30 mouse cellular contexts compared by ENCODE assay signal in genomic region chr16:49968291-49968870, GRCm38 (mm10).
DNase-seq lines count a peak whose midpoint lies in the region; ATAC-seq and TF ChIP-seq lines count a peak whose summit lies in the region.
"Had no signal": no experiment of that assay in that cellular context is flagged by ENCODE, and none has a peak within 500 bp of the region (broad histone marks: within the 10 kb centered on the region; RNA-seq: fewer than 3 reads in every experiment).

No protein-coding gene starts in this region.

- TF ChIP-seq CTCF in kidney, postnatal 0 days (IDR thresholded peaks at IDR 0.05; ENCODE audit: low read depth): no peak
- TF ChIP-seq CTCF in midbrain, postnatal 0 days (IDR thresholded peaks at IDR 0.05): no peak

- ATAC-seq in kidney, postnatal 0 days (replicated peaks; ENCODE audit: low FRiP score, low read depth): no peak
- no peak for ATAC-seq in midbrain, postnatal 0 days (ENCODE audit: low FRiP score)
- ATAC-seq: forebrain, embryonic 15.5 days; hindbrain, embryonic 16.5 days; intestine, postnatal 0 days; midbrain, embryonic 15.5 days; Patski had no signal

- H3K27ac ChIP-seq in kidney, postnatal 0 days: peak overlapping the region; percentile 25; the same call in 1 of the 2 replicates
- H3K27ac ChIP-seq in midbrain, postnatal 0 days (ENCODE audit: low read depth, low read length): no peak overlapping the region
- H3K27ac ChIP-seq: embryonic facial prominence, embryonic 12.5 days; forebrain, embryonic 10.5 days; forebrain, embryonic 15.5 days; hindbrain, embryonic 10.5 days; limb, embryonic 13.5 days; midbrain, embryonic 10.5 days; midbrain, embryonic 15.5 days; stomach, postnatal 0 days had no signal

- H3K9ac ChIP-seq in kidney, postnatal 0 days (ENCODE audit: low read depth, low read length): no peak overlapping the region
- H3K9ac ChIP-seq in midbrain, postnatal 0 days (replicated peaks; ENCODE audit: low read length, poor library complexity, severe bottlenecking): no peak overlapping the region
- H3K9ac ChIP-seq: embryonic facial prominence, embryonic 12.5 days; forebrain, embryonic 15.5 days; limb, embryonic 13.5 days; midbrain, embryonic 15.5 days had no signal

- WGBS in kidney, postnatal 0 days: 73% methylated on average over 4 of the region's 4 CpGs
- WGBS in midbrain, postnatal 0 days: 69% methylated on average over 4 of the region's 4 CpGs

- no peaks in the 10 kb centered on the region for H3K36me3 ChIP-seq in kidney, postnatal 0 days (ENCODE audit: insufficient read depth, low read length)
- H3K36me3 ChIP-seq in midbrain, postnatal 0 days (ENCODE audit: insufficient read depth, low read length): no peaks in the 10 kb centered on the region
- H3K36me3 ChIP-seq: embryonic facial prominence, embryonic 12.5 days; forebrain, embryonic 10.5 days; forebrain, embryonic 15.5 days; G1E; hindbrain, embryonic 10.5 days; limb, embryonic 13.5 days; midbrain, embryonic 10.5 days; midbrain, embryonic 15.5 days had no signal

- no peak overlapping the region for H3K4me2 ChIP-seq in kidney, postnatal 0 days (ENCODE audit: low read length)
- H3K4me2 ChIP-seq in midbrain, postnatal 0 days (ENCODE audit: low read depth, low read length, poor library complexity, severe bottlenecking): no peak overlapping the region
- H3K4me2 ChIP-seq: embryonic facial prominence, embryonic 12.5 days; forebrain, embryonic 15.5 days; limb, embryonic 13.5 days; liver, embryonic 11.5 days; midbrain, embryonic 15.5 days had no signal

- no peak overlapping the region for H3K4me3 ChIP-seq in kidney, postnatal 0 days (replicated peaks; ENCODE audit: low read depth, low read length)
- no peak overlapping the region for H3K4me3 ChIP-seq in midbrain, postnatal 0 days (ENCODE audit: low read depth, low read length)
- H3K4me3 ChIP-seq: embryonic facial prominence, embryonic 12.5 days; forebrain, embryonic 10.5 days; forebrain, embryonic 15.5 days; hindbrain, embryonic 10.5 days; limb, embryonic 13.5 days; midbrain, embryonic 10.5 days; midbrain, embryonic 15.5 days had no signal

- H3K27me3 ChIP-seq in kidney, postnatal 0 days (ENCODE audit: insufficient read depth, low read length): no peaks in the 10 kb centered on the region
- H3K27me3 ChIP-seq in midbrain, postnatal 0 days (ENCODE audit: insufficient read depth, low read length): no peaks in the 10 kb centered on the region
- H3K27me3 ChIP-seq: embryonic facial prominence, embryonic 12.5 days; forebrain, embryonic 15.5 days; limb, embryonic 13.5 days; midbrain, embryonic 15.5 days; Patski had no signal

- H3K4me1 ChIP-seq in kidney, postnatal 0 days (replicated peaks; ENCODE audit: insufficient read depth, low read length): peaks cover 3% of the 10 kb centered on the region; the same call in 1 of the 2 replicates
- peaks cover 2% of the 10 kb centered on the region; the same call in 1 of the 2 replicates for H3K4me1 ChIP-seq in midbrain, postnatal 0 days (ENCODE audit: insufficient read depth, low read length)

- H3K9me3 ChIP-seq in kidney, postnatal 0 days (replicated peaks; ENCODE audit: low read length): no peaks in the 10 kb centered on the region
- H3K9me3 ChIP-seq in midbrain, postnatal 0 days (ENCODE audit: low read length): no peaks in the 10 kb centered on the region
- H3K9me3 ChIP-seq: embryonic facial prominence, embryonic 12.5 days; forebrain, embryonic 10.5 days; forebrain, embryonic 15.5 days; G1E; hindbrain, embryonic 10.5 days; limb, embryonic 13.5 days; midbrain, embryonic 10.5 days; midbrain, embryonic 15.5 days had no signal

- DNase-seq in kidney, postnatal 0 days (ENCODE audit: low spot score): peak; percentile 41
- DNase-seq in kidney, adult 18-20 months: no peak
- DNase-seq in induced T-regulatory cell, adult 2 months (ENCODE audit: low read depth): peak; percentile 51
- DNase-seq in lung, postnatal 10 days: peak; percentile 57
- no peak for DNase-seq in right cerebral cortex, postnatal 10 days (ENCODE audit: low spot score in 2 of 2)
- DNase-seq in frontal cortex, adult 2 months (ENCODE audit: extremely low spot score in 1 of 2, low spot score in 1 of 2): no peak
- DNase-seq in midbrain, postnatal 0 days (ENCODE audit: low spot score): no peak
- DNase-seq: adrenal gland, postnatal 14 days; cerebellum, adult 11 months; cerebellum, adult 9-10 months; cerebellum, postnatal 36 days; heart, postnatal 14 days; kidney, postnatal 10 days; right cerebral cortex, adult 18-20 months; right cerebral cortex, postnatal 4 days; thymus, adult 18-20 months; thymus, postnatal 25 days had no signal

Comparison
In these comparisons a context has a peak if more than half of its experiments do, and no peak if none do; other contexts are left out.
1. DNase-seq: peak in kidney, postnatal 0 days (single experiment), induced T-regulatory cell, adult 2 months (single experiment) and lung, postnatal 10 days (single experiment); none in kidney, adult 18-20 months (single experiment), right cerebral cortex, postnatal 10 days (0 of 2), frontal cortex, adult 2 months (0 of 2) and midbrain, postnatal 0 days (single experiment).